Mouse (Mus musculus): ENCODE results near the gene Ell2.
A peak's percentile ranks its signal among the peaks of the same experiment; 100 is the strongest.
"Not testable (repeated sequence)": the region's sequence is repeated elsewhere in the genome, so short reads cannot be mapped to it uniquely, and the experiment has no call there.

Gene Ell2

DNA sequence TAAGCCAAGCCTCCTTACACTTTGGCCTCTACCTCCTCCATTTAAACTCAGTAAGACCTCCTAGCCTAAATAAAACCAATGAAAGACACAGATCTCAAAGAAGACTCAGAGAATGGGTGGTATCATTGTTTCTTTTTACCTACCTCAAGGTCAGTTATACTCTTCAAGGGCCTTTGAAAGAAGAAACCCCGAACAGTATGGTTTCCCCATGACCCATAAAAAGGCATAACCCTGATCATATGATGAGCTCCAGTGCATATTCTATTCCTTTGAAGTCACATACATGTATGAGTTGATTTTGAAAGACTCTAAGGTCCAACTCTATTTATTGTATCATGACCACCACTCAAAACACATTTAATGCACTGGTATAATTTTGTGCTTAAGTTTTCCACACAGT is at the start of gene Ell2:
Gene Ell2, plus strand, starts transcription at position 301 of the 400 bp plus-strand sequence.
- DNase-seq (ENCODE audit: low spot score): no peak

DNA sequence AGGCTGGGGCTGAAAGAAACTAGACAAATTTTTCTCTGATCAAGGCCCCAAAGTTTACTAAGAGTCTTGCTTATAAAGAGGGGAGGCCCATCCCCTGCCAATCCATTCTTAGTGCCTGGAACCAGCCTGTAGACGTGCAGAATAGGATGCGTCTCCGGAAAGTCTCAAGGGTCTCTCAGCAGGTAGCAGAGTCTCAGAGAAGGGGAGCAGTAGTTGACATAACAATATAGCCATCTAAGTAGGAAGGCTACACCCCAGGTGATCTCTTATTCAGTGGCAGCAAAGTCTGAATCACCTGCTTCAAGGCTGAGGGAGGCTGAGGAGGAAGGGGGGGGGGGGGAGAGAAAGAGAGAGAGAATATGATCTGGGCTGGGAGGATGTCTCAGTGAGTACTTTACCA is 21.1 kb upstream of the Ell2 start:
- no peak for DNase-seq (ENCODE audit: low spot score)

- no peak for DNase-seq (ENCODE audit: low spot score)
Observed at GRCm38 (mm10) chr13:75686995-75687394, 19.6 kb upstream of the Ell2 start.

DNA sequence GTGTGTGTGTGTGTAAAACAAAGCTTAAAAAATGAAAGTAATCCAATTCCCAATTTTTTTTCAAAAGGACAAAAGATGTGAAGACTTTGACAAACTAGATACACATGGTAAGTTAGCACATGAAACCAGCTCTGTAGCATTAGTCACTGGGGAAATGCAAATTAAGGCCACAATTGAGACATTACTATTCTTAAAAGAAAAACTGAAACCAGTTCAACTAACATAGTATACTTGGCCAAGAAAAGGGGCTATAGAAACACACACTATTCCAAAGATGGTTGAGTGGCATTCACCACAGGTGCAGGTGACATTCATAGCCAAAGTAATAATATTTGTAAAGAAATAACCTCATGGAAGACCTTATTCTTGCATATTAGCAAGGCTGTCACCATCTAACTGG is 14.9 kb upstream of the Ell2 start:
- no peak for DNase-seq (ENCODE audit: low spot score)

GRCm38 (mm10) chr13:75693081-75693480 is 13.5 kb upstream of the Ell2 start:
- no peak for DNase-seq (ENCODE audit: low spot score)

GRCm38 (mm10) chr13:75702814-75703213 is 3.7 kb upstream of the Ell2 start:
- no peak for DNase-seq (ENCODE audit: low spot score)

GRCm38 (mm10) chr13:75706882-75707816 is 592 bp downstream of the Ell2 start:
- peak; percentile 96 for DNase-seq (ENCODE audit: low spot score)

- peak; percentile 60 for DNase-seq (ENCODE audit: low spot score)
Observed at GRCm38 (mm10) chr13:75707821-75708636, 1.5 kb downstream of the Ell2 start.

DNA sequence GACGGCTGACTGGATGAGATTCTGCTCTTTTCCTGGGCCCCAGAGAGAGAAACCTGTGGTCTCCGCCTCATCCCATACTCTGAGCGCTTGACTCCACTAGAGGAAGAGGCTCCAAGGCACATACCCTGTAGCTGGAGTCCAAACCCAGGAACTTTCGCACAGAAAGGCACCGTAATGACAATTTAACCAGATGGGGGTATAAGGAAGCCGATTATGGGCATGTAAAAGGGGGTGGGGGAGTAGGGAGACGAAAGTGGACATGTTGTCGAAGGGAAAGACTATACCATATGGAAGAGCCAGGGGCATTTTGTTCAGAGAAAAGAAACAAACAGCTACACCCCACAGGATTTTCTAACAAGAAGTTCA is 2.1 kb downstream of the Ell2 start:
- no peak for DNase-seq (ENCODE audit: low spot score)

DNA sequence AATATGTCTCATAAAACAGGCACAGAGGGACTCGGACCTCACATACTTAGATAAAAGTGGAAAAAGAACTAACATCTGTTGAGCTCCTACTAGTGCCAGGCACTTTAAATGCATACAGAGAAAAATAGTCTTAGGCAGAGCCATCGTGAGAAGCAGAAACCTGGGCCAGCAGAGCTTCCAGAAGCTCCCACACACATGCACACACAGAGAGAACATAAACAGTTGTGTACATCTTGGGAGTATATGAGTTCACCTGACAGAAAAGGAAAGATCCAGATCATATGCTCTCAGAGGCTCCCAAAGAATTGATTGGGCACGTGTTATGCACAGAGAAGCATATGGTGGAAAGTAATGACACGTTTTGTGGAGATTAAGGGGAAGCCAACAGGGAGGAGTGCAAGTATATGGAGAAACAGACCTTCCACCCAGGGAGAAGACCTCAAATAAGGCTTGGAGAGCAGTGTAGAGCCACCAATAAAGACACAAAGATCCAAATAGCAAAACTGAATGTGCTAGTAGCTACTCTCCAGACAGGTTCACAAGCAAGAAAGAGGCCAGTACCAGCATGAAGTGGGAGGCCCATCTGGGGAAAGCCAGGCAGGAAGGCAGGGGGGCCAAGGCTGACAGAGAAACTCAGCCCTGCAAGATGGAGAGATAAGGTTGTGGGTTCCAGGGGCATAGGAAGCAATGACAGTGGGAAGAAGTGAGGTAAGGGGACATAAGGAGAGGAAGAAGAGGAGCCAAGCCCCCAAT is 2.6 kb downstream of the Ell2 start:
- DNase-seq (ENCODE audit: low spot score): no peak

DNA sequence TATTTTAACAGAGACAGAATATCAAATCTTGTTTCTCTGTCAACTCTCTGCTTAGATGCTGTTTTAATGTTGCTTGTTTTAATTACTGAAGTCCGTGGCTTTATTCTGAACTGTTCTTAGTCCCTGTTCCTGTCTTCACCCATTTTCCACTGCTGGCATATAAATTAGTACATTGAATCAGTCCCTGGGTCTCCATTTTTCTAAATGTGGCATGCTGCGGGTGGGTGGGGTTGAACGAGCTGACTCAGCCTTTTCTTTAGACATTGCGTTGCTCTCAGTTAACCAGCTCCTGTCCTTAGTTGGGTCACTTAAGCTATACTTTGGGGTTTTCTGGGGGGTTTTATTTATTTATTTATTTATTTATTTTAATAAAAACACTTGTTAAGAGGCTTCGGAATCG is 3.6 kb downstream of the Ell2 start:
- no peak for DNase-seq (ENCODE audit: low spot score)

GRCm38 (mm10) chr13:75711517-75711916 is 5.0 kb downstream of the Ell2 start:
- DNase-seq (ENCODE audit: low spot score): not testable (repeated sequence)

GRCm38 (mm10) chr13:75712544-75712943 is 6.0 kb downstream of the Ell2 start:
- not testable (repeated sequence) for DNase-seq (ENCODE audit: low spot score)

DNA sequence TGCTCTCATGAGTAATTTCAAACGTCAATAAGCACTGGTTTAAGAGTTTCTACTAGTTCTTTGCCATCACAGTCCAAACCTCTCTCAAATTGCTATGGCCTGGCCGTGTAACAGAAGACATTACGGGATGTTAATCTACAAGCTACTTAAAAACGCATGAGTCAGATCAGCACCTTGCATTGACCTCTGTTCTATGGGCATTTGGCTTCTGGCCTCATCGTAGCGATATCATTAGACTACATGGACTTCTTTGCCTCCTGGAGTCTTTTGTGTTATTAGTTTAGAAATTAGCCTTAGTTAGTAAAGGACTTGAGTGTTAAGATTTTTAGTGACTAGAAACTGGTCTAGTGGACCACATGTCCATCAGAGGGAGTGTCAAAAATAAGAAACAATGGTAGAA is 7.8 kb downstream of the Ell2 start:
- DNase-seq (ENCODE audit: low spot score): no peak

GRCm38 (mm10) chr13:75717638-75718302 is 11.2 kb downstream of the Ell2 start:
- no peak for DNase-seq (ENCODE audit: low spot score)

GRCm38 (mm10) chr13:75718376-75718775 is 11.8 kb downstream of the Ell2 start:
- DNase-seq (ENCODE audit: low spot score): no peak

GRCm38 (mm10) chr13:75719645-75720044 is 13.1 kb downstream of the Ell2 start:
- no peak for DNase-seq (ENCODE audit: low spot score)

DNA sequence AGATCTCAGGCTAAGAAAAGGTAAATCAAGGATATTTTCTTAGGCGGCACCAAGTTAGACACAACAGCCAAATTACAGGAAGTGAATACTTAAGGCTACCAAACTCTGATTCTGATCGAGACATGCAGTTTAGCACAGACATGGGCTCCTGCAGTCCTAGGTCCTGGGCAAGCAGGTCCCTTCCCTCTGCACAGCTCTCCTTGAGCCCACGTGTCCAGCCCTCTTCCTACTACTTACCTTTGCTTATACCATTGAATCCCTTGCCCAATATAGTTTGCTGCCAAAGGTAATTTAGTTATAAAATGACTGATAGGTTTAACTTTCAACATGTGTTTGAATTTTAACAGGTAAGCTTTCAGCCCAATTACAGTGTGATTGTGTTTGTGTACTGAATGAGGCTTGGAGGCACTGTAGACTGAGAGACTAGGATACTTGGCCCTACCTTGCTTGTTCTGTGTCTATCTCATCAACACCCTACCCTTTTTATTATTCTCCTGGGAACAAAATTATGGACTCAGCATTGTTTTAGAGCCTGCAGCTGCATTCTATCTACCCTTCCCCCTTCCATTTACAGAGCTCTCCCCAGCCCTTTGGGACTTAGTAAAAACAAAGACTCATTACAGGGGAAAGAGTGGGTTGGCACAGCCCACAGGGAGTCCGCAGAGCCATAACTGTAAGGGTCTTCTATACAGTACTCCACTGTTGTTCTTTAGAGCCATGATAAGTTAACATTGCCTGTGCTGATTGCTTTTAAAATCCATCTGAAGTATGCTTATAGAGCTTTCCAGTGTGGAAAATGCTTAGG is 20.2 kb downstream of the Ell2 start:
- no peak for DNase-seq (ENCODE audit: low spot score)

DNA sequence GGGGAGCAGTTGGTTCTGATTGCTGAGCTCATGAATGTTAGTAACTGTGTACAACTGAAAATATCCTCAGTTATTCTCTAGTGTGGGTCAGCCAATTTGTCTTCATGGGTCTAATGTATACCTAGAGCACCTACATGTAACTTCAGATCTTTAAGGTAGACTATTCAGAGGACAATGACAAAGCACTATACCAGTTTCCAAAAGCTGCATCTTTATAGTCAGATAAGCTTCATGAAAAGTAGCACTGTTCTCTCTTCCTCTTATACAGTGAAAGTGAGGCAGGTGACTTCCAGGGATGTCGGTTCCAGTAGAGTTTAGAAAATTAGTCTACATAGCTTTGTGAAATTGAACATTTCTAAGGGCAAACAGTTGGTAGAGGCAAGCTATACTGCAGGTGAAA is 21.4 kb downstream of the Ell2 start:
- DNase-seq (ENCODE audit: low spot score): no peak

GRCm38 (mm10) chr13:75729834-75730233 is 23.3 kb downstream of the Ell2 start:
- no peak for DNase-seq (ENCODE audit: low spot score)

GRCm38 (mm10) chr13:75730717-75731116 is 24.2 kb downstream of the Ell2 start:
- no peak for DNase-seq (ENCODE audit: low spot score)
